Mouse (Mus musculus) frontal cortex, adult (tissue): ENCODE measurements around the gene Uhrf1.

ENCODE experiments used
- ATAC-seq: cut with Nextera tagmentation; 2 replicates; pipeline ENCODE4 v1.9.2; 2017; ENCODE audit warnings: mild to moderate bottlenecking, moderate library complexity, mixed read lengths; ENCODE audit not compliant: low TSS enrichment

The Uhrf1 gene

DNA sequence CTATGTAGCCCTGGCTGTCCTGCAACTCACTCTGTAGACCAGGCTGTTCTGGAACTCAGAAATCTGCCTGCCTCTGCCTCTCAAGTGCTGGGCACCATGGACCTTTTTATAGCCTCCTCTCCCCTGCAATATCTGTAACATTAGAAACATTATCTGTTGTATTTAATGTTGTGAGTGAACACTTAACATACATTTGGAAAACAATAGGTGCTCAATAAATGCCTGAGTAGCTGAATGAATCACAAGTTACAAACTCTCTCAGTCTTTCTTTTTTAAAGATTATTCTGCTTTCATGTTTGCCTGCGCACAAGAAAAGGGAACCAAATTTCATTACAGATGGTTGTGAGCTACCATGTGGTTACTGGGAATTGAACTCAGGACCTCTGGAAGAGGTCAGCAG is 4.9 kb upstream of the Uhrf1 start:
- no peak for ATAC-seq

DNA sequence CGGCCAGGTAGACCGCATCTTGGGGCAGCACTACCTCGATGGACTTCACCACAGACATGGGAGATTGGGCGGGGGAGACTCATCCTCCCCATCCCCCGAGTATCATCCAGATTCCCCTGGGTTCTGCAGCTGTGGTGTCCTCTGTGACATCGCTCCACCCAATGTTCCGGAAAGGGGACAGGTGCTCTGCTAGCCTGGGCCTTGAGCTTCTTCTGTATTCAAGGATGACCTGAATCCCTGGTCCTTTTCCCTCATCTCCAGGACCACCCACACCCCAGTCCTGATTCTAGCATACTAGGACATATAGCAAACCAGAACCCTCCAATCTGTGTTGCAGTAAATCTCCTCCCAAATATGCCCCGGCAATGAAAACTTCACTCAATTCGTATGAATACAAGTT is 2.9 kb upstream of the Uhrf1 start, which contains the start of gene Arrdc5:
Gene Arrdc5, minus strand, starts transcription at position 101 of the 400 bp plus-strand sequence.
- ATAC-seq: no peak

- no peak for ATAC-seq
Measured at GRCm38 (mm10) chr17:56302363-56302996, 641 bp upstream of the Uhrf1 start.

DNA sequence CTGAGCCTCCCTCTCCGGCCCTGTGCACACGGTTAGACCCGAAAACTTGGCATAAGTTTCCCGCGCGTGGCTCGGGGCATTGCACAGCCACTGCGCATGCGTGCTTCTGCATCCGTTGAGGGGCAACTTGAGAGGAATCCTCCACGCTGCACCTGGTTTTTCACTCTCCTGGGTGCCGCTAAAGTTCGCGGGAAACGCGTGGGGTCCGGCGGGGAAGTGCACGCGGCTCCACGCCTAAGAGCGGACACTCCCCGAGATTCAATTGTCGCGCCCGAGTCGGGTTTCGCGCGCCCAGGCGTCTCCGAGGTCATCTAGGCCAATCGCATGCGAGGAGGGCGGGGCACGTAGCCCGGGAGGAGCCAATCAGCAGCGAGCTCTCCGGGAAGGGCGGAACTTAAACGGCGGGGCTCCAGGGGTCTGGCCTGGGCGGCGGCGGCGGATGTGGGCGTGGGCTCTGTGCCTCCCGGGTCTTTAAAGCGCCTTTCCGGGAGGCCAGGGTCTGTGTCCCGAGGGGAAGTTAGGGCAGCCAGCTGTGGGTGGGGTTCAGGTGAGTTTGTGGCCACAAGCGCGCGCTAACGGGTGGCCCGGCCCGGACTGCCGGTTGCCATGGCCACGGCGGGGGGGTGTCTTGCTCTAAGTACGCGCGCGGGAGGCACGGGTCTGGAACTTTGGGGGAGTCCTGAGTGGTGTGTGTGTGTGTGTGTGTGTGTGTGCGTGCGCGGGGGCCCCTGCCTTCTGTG is 896 bp downstream of the Uhrf1 start:
- peak; percentile 95 for ATAC-seq

GRCm38 (mm10) chr17:56304718-56305117 is 1.6 kb downstream of the Uhrf1 start:
- no peak for ATAC-seq

GRCm38 (mm10) chr17:56305156-56305555 is 2.0 kb downstream of the Uhrf1 start:
- ATAC-seq: no peak

DNA sequence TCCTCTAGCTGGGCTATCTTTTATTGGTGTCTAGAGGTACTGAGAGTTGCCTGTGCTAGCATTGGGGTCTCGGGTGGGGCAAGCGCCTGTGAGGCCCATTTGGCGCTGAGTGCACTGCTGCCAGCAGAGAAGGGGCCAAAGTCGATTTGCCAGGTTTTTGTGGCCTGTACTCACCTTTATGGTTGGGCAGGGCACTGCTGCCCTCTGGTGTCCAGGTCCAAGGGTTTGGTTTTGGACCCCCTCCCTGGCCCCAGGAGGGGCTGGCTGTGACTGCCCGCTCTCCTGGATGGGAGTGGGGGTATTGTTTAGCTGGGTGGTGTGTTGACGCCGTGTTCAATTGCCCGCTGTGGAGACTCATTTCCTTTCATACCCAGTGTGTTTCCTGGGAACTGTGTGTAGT is 2.7 kb downstream of the Uhrf1 start:
- no peak for ATAC-seq

- no peak for ATAC-seq
Measured at GRCm38 (mm10) chr17:56308088-56308487, 5.0 kb downstream of the Uhrf1 start.

- ATAC-seq: no peak
Measured at GRCm38 (mm10) chr17:56309191-56309945, 6.2 kb downstream of the Uhrf1 start.

DNA sequence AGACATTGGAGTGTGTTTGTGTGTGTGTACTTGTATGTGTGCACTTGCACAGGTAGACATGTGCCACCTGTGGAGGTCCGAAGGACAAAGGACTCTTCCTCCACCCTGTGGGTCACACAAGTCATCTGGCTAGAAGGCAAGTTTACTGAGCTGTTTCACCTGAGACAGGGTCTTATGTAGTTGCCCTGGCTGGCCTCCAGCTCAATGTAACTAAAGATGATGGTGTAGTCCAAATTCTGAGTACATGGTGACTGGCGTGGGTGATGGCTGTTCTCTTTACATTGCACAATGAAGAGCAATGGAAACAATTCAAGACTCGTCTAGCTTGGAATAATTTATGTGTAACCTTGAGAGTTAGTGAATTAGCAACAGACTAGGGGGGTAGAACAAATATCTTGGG is 21.3 kb downstream of the Uhrf1 start:
- no peak for ATAC-seq

- peak; percentile 96 for ATAC-seq
Measured at GRCm38 (mm10) chr17:56325450-56326152, 22.5 kb downstream of the Uhrf1 start, which contains the start of gene Kdm4b. Gene Kdm4b (plus strand): TSS chr17:56326062.

- 0 out of 2 replicates have a peak, but pooled peaks have one; percentile 1 for ATAC-seq
Measured at GRCm38 (mm10) chr17:56326153-56327147, 23.3 kb downstream of the Uhrf1 start.

- no peak for ATAC-seq
Measured at GRCm38 (mm10) chr17:56329267-56329666, 26.1 kb downstream of the Uhrf1 start.

GRCm38 (mm10) chr17:56330345-56330744 is 27.2 kb downstream of the Uhrf1 start:
- ATAC-seq: no peak

- no peak for ATAC-seq
Measured at GRCm38 (mm10) chr17:56331256-56331655, 28.1 kb downstream of the Uhrf1 start.

DNA sequence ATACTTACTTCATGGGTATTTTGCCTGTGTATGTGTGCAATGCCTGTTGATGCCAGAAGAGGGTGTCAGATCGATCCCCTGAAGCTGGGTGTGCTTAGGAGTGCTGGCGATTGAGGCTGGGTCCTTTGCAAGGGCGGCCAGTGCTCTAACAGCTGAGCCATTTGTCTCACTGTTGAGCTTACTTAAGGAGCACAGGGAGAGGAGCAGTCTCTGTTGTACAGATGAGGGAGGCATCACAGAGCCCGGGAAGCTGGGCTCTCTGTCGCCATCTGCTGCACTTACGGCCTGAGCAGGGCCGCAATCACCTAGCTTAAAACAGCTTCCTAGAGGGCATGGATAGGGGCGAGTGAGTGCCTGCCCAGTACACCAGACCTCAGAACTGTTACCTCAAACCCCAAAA is 29.9 kb downstream of the Uhrf1 start:
- no peak for ATAC-seq

GRCm38 (mm10) chr17:56337190-56337589 is 34.1 kb downstream of the Uhrf1 start:
- 0 out of 2 replicates have a peak, but pooled peaks have one; percentile 11 for ATAC-seq

DNA sequence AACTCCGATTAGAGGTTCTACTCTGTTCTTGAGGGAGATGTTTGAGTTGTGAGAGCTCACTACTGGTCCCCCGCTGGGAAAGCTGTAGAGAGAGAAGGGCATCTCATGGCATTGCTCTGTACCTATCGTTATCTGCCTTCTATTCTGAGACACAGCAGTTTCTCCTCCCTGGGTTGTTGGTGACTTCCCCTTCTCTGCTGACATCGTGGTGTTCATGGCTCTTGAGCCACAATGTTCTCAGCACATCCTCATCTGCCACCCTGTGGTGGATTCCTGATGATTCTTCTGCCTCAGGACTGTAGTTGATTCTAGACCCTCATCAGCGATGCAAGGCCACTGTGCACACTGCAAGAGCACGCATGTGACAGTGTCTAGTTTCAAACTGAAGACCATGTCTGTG is 34.7 kb downstream of the Uhrf1 start:
- no peak for ATAC-seq

GRCm38 (mm10) chr17:56338909-56339308 is 35.8 kb downstream of the Uhrf1 start:
- no peak for ATAC-seq

- no peak for ATAC-seq
Measured at GRCm38 (mm10) chr17:56340717-56341116, 37.6 kb downstream of the Uhrf1 start.

GRCm38 (mm10) chr17:56343466-56343865 is 40.3 kb downstream of the Uhrf1 start:
- ATAC-seq: no peak
